Mouse (Mus musculus) splenic B cell, adult 2 months (primary cell): Measurements from ENCODE around the gene Zfp653.
"Not testable (repeated sequence)": the region's sequence is repeated elsewhere in the genome, so short reads cannot be mapped to it uniquely, and the experiment has no call there.

Experiments used
- DNase-seq: peaks from one replicate; pipeline ENCODE4 v3.0.0-alpha.2; 2011; ENCODE audit warnings: low read depth, low spot score
- H3K27me3 ChIP-seq: 2 replicates; pipeline ENCODE4 v1.6.1; 2012; ENCODE audit warnings: mild to moderate bottlenecking, low read length, moderate library complexity, mixed read lengths; ENCODE audit not compliant: control insufficient read depth, poor library complexity, insufficient read depth, severe bottlenecking
- H3K36me3 ChIP-seq: 2 replicates; pipeline ENCODE4 v1.6.1; 2012; ENCODE audit warnings: mild to moderate bottlenecking, low read length, moderate library complexity, mixed read lengths; ENCODE audit not compliant: control insufficient read depth, poor library complexity, insufficient read depth, severe bottlenecking

The Zfp653 gene

DNA sequence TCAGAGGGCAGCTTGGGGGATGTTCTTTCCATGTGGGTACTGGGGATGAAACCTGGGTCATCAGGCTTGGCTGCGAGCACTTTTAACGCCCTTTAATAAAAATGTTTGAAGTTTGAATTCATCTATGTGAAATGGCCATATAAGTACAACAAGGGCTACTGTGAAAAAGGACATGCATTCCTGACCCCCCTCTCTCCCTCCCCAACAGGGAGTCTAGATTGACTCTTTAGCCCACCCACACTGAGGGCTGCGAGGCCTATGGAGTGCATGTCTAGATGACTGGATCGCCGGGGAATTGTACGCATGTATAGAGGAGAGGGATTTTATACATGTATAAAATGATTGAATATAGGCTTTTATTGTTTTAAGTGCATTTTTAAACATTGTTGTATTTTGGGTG is 14.8 kb upstream of the Zfp653 start:
- no peaks in the 10 kb centered on the region for H3K27me3 ChIP-seq
- H3K36me3 ChIP-seq, result no peaks in the 10 kb centered on the region
- no peak for DNase-seq

DNA sequence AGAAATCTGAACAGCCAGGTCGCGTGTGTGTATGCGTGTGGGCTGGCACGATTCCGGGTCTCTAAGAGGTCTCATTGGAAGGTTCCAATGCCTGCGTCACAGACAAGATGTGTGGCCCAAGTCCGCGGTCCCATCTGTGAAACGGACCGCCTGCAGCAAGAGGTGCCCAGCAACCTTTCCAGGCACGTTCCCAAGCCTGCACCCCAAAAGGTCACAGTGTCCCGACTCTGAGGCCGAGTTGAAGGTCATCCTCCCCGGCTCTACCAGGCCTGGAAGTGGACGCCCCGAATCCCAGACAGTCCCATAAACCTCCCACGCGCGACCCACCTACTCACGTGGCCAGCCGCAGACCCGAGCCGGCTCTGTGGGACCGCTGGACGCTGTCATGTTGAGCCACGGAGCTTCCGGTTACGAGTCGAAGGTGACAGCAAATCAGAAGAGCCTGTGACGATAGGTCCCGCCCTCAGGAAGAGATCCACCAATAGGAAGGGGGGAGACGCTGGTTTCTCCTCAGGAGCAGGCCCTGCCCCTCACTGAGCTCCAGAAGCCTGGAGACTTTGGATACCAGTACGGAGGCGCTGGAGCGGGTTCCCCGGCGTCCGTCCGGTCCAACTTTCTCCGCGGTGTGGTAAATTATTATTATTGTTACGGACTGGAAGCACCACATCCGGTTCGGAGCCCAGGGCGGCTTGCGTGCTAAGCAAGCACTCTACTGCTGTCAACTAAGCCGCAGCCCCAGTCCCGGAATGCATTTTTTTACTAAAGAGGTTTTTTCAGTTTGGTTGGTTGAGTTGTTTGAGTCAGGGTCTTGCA is 14.1 kb upstream of the Zfp653 start, which contains the start of gene Ecsit:
Ecsit (minus strand) TSS at position 417 of the 813 bp plus-strand sequence.
- H3K27me3 ChIP-seq, result no peaks in the 10 kb centered on the region
- peak; percentile 95 for DNase-seq
- no peaks in the 10 kb centered on the region for H3K36me3 ChIP-seq

DNA sequence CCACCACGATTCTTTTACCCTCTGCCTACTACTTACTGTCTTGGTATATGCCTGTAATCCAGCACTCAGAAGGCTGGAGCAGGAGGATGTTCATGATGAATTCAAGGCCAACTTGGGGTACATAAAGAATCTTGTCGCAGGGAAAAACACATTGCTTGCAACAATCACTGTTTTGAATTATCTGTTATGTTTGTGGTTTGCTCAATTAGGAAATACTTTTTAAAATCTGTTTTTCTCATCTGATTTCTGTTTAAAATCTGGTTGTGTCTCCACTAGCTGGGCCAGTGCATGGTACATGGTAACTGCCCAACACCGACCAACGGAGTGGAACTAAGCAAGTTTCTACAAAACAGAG is 13.5 kb upstream of the Zfp653 start:
- H3K36me3 ChIP-seq, result no peaks in the 10 kb centered on the region
- no peak for DNase-seq

DNA sequence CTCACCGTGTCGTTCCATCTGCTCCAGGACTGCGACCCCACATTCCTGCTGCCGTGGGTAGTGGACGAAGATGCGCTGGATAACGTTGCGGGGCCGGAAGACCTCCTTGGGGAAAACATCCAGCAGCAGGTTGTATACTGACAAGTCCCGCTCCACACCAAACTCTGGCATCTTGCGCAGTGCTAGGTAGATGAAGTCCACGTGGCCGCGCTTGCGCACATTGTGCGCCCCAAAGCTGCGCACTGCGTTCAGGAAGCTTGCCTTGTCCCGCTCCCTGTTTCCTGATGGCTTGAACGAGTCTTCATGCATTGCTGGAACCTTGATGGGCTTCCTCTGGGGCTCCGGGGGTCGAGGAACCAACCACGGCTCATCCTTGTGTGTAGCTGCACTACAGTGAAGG is 5.0 kb upstream of the Zfp653 start:
- no peak for DNase-seq
- peaks cover 2% of the 10 kb centered on the region; the same call in 1 of the 2 replicates for H3K36me3 ChIP-seq
- no peaks in the 10 kb centered on the region for H3K27me3 ChIP-seq

More for the DNA sequence above, 13.5 kb upstream of the Zfp653 start:
- H3K27me3 ChIP-seq, result no peaks in the 10 kb centered on the region

DNA sequence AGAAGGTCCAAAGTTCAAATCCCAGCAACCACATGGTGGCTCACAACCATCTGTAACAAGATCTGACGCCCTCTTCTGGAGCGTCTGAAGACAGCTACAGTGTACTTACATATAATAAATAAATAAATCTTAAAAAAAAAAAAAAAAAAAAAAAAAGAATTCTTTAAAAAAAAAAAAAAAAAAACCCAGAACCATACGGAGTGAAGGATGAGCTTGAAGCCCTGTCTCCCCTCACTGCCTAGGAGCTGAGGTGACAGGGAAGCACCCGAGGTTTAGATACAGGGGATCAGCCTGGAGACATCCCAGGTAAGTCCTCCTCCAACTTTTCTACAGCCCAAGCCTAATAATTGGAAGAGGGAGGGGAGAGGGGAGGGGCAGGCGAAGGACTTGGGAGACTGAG is 4.6 kb upstream of the Zfp653 start:
- not testable (repeated sequence) for H3K36me3 ChIP-seq, DNase-seq, H3K27me3 ChIP-seq

DNA sequence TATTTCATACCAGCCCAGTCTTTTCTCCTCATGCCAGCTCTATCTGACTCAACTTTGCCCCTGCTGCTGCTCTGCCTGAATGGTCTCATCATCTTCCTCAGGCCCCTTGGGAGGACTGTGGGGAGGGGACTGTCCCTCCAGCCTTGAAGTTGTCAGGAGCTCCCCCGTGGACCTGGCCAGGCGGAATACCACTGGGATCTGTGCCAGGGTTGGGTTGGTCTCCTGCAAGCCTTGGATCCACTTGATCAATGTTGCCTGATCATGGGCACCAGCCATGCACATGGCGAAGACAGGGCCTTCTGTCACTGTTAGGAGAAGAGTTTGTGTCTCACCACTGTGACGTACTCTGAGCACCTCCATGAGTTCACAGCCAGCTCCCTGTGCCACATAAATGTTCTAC is 1.1 kb upstream of the Zfp653 start:
- no peaks in the 10 kb centered on the region for H3K27me3 ChIP-seq
- H3K36me3 ChIP-seq, result peaks cover 2% of the 10 kb centered on the region; the same call in 1 of the 2 replicates
- DNase-seq, result no peak

DNA sequence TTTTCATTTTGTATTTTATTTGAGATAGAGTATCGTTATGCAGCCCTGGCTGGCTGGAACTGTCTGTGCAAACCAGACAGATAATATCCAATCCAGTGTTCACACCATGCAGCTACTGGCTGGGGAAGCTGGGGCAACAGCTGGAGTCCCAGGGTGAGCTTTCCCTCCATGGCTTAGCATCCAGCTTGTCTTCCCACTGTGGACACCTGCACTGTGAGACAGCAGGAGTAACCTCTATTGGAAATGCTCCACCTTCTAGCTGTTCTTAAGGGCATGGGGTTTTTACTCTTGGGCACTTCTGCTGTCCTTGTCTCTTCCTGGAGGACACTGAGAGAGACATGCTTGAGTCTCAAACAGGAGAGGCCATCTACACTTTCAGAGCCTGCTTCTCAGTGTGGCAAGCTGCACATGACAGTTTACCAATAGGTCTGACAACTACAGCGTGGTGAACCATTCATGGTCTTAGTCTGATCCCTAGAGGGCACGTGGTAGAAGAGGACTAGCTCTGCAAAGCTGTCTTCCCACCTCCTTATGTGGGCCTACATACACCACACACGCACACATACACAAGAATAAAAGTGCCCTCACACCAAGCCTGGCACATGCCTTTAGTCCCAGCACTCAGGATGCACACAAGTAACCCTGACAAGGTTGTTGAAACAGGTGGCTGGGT is 1.2 kb downstream of the Zfp653 start:
- no peak for DNase-seq
- H3K27me3 ChIP-seq, result no peaks in the 10 kb centered on the region
- 0 out of 2 replicates have a peak, but pooled peaks cover 2% of the 10 kb centered on the region for H3K36me3 ChIP-seq

DNA sequence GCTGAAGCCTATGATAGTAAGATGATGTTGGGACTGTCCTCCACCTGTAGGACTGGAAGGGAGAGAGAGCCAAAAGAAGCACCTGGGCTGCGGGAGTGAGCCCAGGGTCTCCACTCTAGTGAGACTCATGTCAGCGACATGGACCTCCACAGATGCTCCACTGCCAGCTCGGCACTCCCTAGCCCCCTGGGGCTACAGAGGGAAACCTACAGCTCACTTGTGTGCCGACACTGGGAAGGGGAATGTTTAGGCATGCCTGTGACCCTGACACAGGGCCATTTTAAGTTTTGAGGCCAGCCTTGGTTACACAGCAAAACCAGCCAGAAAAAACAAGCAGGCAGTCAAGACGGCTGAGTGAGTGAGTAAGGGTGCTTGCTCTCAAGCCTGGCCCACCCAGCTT is 4.0 kb downstream of the Zfp653 start:
- H3K27me3 ChIP-seq, result no peaks in the 10 kb centered on the region
- peaks cover 4% of the 10 kb centered on the region; the same call in 1 of the 2 replicates for H3K36me3 ChIP-seq
- no peak for DNase-seq

DNA sequence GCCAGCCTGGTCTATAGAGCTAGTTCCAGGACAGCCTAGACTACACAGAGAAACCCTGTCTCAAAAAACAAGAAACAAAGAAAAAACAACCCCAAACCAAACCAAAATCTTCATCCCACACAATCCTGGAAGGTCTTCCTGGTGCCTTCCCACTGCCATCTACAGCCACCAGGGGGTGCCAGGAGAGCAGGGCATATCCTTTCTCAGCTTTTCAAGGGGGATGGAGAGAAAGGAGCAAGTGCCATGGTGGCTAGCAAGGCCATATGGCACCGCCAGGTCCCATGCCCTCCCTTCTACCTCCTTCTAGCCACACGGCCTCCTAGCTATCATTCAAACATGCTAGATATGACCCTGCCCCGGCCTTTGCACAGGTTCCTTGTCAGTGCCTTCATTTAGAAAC is 4.7 kb downstream of the Zfp653 start:
- peak; percentile 76 for DNase-seq
- H3K27me3 ChIP-seq, result no peaks in the 10 kb centered on the region
- H3K36me3 ChIP-seq, result peaks cover 6% of the 10 kb centered on the region; the same call in 1 of the 2 replicates

DNA sequence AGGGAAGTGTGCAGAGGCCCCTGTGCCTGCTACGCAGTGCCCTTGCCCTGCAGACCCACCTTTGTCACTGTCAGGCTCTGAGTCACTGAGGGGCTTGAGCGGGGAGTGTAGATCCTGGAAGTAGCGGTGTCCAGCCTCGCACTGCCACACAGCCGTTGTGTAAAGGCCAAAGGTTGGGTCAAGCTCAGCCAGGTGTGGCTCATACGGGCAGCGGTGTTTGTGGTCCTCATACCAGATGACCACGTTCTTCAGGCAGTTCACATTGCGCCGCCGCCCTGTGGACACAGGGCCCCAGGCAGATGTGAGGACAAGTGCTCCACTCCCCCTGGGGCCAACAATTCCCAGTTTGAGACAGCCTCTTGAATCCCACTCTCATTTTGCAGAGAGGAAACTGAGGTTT is 5.5 kb downstream of the Zfp653 start:
- no peaks in the 10 kb centered on the region for H3K27me3 ChIP-seq
- H3K36me3 ChIP-seq, result peaks cover 6% of the 10 kb centered on the region; the same call in 1 of the 2 replicates
- no peak for DNase-seq

DNA sequence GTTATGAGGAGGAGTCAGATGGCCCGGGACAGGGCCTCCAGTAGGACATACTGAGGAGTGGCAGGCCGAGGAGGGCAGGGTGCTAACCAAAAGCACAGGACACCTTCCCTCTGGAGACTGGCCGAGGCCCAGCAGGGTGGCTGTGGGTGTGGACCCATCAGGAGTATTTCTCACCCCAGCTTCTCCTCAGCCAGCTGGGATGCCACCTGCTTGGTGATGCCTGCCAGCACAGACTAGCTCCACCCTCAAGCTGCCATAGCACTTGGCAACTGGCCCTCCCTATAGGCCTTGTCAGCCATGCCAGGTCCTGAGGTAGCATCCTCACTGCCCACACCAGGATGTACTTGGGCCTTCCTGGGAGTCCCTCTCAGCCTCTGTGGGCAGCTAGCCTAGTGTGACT is 6.8 kb downstream of the Zfp653 start:
- no peak for DNase-seq
- Histone ChIP-seq H3K36me3 (peaks cover 6% of the 10 kb centered on the region; the same call in 1 of the 2 replicates), H3K27me3 (no peaks in the 10 kb centered on the region)

DNA sequence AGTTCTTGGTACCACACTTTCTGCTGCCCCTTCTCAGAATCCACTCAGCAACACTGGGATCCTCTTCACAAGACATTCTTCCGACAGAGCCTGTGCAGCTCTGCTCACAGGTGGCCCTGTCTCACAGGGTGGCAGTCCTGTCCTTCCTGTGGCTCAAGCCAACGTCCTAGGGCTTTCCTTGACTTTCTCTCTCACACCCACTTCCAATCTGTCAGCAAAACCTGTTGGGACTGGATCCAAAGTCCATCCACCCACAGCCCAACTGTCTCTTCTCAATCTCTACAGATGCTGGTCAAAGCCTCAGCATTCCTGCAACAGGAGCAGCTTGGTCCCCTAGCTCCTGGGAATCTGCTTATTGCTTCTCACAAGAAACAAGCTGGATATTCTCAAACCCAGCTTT is 9.8 kb downstream of the Zfp653 start:
- no peak for DNase-seq
- H3K27me3 ChIP-seq, result no peaks in the 10 kb centered on the region

DNA sequence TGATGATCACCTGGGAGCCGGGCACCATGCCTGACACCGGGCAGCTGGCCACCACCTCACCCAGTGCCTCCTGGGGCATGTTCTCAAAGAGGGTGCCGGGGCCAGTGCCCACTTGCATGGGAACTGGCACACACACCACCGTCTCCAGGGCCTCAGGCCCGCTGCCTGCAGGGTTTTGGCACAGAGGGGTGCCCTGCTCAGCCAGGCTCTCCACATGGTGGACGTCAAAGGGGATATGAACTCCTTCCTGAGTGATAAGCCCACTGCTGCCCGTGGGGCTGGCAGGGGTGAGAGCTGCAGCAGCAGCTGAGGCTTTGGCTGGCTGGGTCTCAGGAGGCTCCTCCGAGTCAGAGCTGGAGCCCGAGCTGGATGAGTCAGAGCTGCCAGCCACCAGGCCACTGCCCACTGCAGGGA is 13.2 kb downstream of the Zfp653 start:
- H3K27me3 ChIP-seq, result no peaks in the 10 kb centered on the region
- no peak for DNase-seq
- peaks cover 2% of the 10 kb centered on the region for H3K36me3 ChIP-seq

More for the DNA sequence above, 9.8 kb downstream of the Zfp653 start:
- peaks cover 6% of the 10 kb centered on the region for H3K36me3 ChIP-seq

DNA sequence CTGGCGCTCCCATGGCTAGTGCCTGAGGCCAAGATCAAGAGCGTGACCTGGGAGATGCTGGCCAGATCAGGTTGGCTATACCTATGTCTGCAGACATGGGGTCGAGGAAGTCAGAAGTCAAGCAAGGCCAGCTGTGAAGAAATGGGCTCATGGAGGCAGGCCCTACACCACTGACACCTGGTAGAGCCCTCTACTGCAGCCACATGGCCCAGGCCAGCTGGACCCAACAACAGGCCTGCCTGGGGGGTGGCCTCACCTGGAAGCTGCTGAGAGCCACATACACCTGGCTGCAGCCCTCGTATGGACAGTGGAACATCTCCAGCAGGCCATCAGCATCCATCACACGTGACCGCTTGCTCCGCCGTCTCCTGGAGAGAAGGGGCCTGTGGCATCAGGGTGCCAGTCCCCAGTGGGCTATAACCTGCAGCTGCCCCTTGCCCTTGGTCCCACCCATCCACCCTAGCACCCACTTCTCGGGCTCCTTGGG is 14.1 kb downstream of the Zfp653 start:
- no peak for DNase-seq
- Histone ChIP-seq H3K36me3 (peaks cover 2% of the 10 kb centered on the region), H3K27me3 (no peaks in the 10 kb centered on the region)

DNA sequence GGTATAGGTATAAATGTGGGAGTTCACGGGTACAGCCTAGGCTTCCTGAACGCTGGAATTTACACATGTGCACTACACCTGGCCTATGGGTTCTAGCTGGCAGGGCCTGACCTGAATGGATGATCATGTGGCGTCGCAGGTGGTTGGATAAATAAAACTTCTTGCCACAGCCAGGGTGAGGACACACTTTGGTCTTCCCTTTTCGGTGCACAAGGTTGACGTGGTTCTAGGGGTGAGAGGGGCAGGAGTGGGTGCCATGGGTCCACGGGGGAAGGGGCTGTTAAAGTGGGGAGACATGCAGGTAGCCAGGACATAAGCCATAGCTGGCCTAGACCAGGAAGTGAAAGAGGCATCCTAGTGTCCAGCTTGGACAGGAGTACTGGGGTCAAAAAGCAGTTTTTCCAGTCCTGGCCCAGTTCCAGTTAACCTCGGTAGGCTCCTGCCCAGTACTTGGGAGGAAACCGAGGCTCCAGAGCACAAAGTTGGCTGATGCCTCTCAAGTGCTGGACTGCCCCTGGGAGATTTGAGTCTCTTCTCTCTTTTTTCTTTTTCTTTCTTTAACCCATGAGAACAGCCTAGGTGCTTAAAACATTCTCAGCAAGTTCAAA is 14.8 kb downstream of the Zfp653 start:
- Histone ChIP-seq H3K36me3 (no peaks in the 10 kb centered on the region; the same call in 1 of the 2 replicates), H3K27me3 (no peaks in the 10 kb centered on the region)
- DNase-seq, result no peak
